Mouse (Mus musculus) heart, postnatal 0 days (tissue): Measurements from ENCODE around the gene Prrc2a.

Experiments
- CTCF ChIP-seq: IDR thresholded peaks from 2 replicates; pipeline ENCODE4 v1.5.1; 2016; ENCODE audit warnings: antibody characterized with exemption, control low read depth, low read depth
- EP300 ChIP-seq: IDR thresholded peaks from 2 replicates; pipeline ENCODE4 v1.6.1; 2016; ENCODE audit warnings: antibody characterized with exemption, low read depth

GRCm38 (mm10) chr17:35155451-35155850 is 9.2 kb downstream of the Prrc2a start:
- TF ChIP-seq CTCF = no peak
- TF ChIP-seq EP300 = no peak
